Mouse (Mus musculus) bone marrow macrophage, adult 2 months (primary cell): Measurements from ENCODE around the gene Cerk.

Experiments
- CTCF ChIP-seq: IDR thresholded peaks from 2 replicates; pipeline ENCODE4 v1.5.1; 2012; ENCODE audit warnings: low read depth, mild to moderate bottlenecking, low read length, moderate library complexity
- POLR2A ChIP-seq: IDR thresholded peaks from 2 replicates; pipeline ENCODE4 v1.6.1; 2012; ENCODE audit warnings: mild to moderate bottlenecking, low read depth, low read length, borderline replicate concordance

- TF ChIP-seq CTCF (no peak), POLR2A (no peak)
These were observed 18.8 kb downstream of the Cerk start for GRCm38 (mm10) chr15:86167032-86167655.
